Mouse (Mus musculus) spleen, adult 10 weeks (tissue): ENCODE results near the gene AC124108.1. TPM values are rescaled to one million over a fixed set of nuclear protein-coding genes. Genes with fewer than 3 reads are reported as not detected.

ENCODE experiments used
- polyA plus RNA-seq: library from polyadenylated mRNA; stranded (reverse); fragments of 350-450 nt; fragmentation: Illumina TruSeq; extraction: RNeasy Lipid Tissue Mini Kit (QIAGEN cat#74804); gene quantifications from one replicate; pipeline ENCODE4 v1.2.3, GENCODE M21; 2015; ENCODE audit warnings: low replicate concordance; ENCODE audit not compliant: insufficient read depth

AC124108.1 gene
- not detected for polyA plus RNA-seq

GRCm38 (mm10) chr1:132191093-132191785, at the start of gene AC124108.1, which contains the start of gene Lemd1:
Gene AC124108.1, plus strand, starts transcription at chr1:132191457.
Gene Lemd1, plus strand, starts transcription at chr1:132191431.

GRCm38 (mm10) chr1:132229667-132230066, 38.4 kb downstream of the AC124108.1 start, which contains the start of gene Gm10188:
Gene Gm10188, minus strand, starts transcription at chr1:132229767.

Other genes starting within 250 kb of the AC124108.1 start
- 11.6 TPM for gene Slc45a3, start 228.5 kb upstream of the AC124108.1 start, polyA plus RNA-seq
- 145 TPM for gene Elk4, start 183.8 kb upstream of the AC124108.1 start, polyA plus RNA-seq
- gene Mfsd4a, start 123.4 kb upstream of the AC124108.1 start, polyA plus RNA-seq: 0.75 TPM
- 0.39 TPM for gene Cdk18, start 51.8 kb upstream of the AC124108.1 start, polyA plus RNA-seq
- gene Lemd1, start within 50 bp of the AC124108.1 start, polyA plus RNA-seq: not detected
- not detected for gene Gm10188, start 38.3 kb downstream of the AC124108.1 start, polyA plus RNA-seq
- gene Klhdc8a, start 107.2 kb downstream of the AC124108.1 start, polyA plus RNA-seq: 0.41 TPM
- gene Nuak2, start 124.7 kb downstream of the AC124108.1 start, polyA plus RNA-seq: 24.1 TPM
- gene Tmcc2, start 199.8 kb downstream of the AC124108.1 start, polyA plus RNA-seq: 34.4 TPM
- 17.7 TPM for gene Dstyk, start 226.1 kb downstream of the AC124108.1 start, polyA plus RNA-seq